Mouse (Mus musculus) activated CD4-positive, CD25-positive, alpha-beta regulatory T cell, adult 4 months (primary cell): ENCODE measurements around the gene Cdk14. TPM values are rescaled to one million over a fixed set of nuclear protein-coding genes. Genes with fewer than 3 reads are reported as not detected.

ENCODE experiments used
- ATAC-seq: one replicate; pipeline ENCODE4 v1.8.0; 2017
- polyA plus RNA-seq, 2 experiments: library from polyadenylated mRNA; unstranded; fragments of 100-300 nt; shearing (Covaris generic); gene quantifications; one replicate each; pipeline ENCODE4 v1.2.1; 2017

Cdk14 gene
- polyA plus RNA-seq, 2 experiments from 2014 or later, result 0.60 TPM; not detected in 1

DNA sequence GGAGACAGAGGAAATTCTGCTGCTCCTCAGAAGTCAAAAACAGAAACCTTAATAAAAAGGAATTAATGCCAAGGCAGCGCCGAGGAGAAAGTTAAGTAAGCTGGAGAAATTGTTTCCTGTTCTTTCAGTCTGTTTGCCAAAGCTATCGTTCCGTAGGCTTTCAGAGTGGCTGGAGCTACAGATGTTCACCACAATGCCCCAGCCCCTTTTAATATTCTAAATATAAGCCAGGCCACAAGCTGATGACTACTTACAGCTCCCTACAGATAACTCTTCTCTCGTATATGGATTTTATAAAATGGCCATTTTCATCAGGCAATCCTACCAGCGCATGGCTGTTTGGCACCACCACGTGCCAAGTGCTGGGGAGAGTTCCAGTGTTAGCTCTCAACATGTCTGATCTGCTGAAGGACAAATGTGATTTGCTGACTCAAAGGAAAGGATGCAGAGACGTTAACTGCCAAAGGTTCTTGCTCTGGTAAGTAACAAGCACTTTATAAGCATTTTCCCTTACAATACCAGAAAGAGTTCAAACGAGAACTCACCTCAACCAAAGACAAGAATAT, 106.8 kb downstream of the Cdk14 start:
- no peak for ATAC-seq

GRCm38 (mm10) chr5:5305286-5305685, 114.8 kb downstream of the Cdk14 start:
- ATAC-seq, result no peak

- ATAC-seq, result no peak
Observed at GRCm38 (mm10) chr5:5303102-5303670, 116.9 kb downstream of the Cdk14 start.

- ATAC-seq, result no peak
Observed at GRCm38 (mm10) chr5:5301571-5302079, 118.5 kb downstream of the Cdk14 start.

DNA sequence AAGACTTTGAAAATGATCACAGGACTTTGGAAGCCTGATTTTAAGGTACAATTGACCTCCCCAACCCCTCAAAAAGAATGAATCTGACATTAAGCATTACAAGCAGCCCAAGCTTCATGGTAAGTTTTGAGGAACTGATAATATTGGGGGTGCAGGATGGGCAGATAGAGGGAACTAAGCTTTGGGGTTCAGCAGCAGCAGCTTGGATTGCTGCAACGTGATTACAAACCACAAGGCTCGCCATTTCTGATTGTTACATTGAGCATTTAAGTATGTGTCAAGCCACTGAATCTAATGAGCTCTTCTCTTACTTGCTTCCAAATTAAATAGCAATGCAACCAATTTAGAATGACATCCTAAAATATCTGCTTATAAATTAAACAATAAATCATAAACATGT, 119.1 kb downstream of the Cdk14 start:
- ATAC-seq, result no peak

GRCm38 (mm10) chr5:5300290-5300689, 119.8 kb downstream of the Cdk14 start:
- ATAC-seq, result no peak

DNA sequence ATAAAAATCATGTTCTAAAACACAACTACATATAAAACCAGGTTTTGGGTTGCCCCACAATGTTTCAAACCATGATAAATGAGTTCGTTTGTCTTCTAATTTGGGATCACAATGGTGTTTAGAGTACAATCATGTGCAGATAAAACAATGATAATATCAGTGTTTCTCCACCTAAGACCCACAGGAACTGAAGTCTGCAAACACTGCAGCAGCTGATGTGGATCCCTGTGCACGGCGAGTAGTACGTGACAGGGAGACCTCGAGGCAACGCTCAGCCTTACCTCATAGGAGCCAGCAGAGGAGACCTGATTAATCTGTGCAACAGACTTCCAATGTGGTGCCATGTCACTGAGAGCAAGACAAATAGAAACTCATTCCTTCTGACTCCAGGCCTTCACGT, 122.9 kb downstream of the Cdk14 start:
- no peak for ATAC-seq

DNA sequence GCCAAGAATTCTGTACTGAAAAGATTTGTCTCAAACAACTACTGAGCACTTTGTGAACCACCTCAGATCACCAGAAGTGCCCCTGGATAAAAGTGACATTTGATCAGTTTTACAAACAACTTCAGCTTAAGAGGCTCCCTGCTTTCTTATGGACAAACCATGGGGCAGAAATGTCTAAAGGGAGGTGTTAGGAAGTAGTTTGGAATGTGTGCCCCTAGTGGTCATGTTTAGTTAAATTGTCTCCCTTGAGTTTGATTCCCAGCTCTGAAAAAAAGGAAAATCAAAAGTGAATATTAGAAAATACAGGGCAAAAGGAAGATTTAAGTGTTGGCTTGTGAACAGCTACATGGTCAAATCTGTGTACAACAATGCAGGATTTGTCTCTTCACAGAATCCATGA, 123.3 kb downstream of the Cdk14 start:
- ATAC-seq, result no peak

GRCm38 (mm10) chr5:5292830-5293542, 127.1 kb downstream of the Cdk14 start:
- ATAC-seq, result no peak

- ATAC-seq, result no peak
Observed at GRCm38 (mm10) chr5:5291321-5291991, 128.7 kb downstream of the Cdk14 start.

GRCm38 (mm10) chr5:5290714-5291113, 129.4 kb downstream of the Cdk14 start:
- ATAC-seq, result no peak

DNA sequence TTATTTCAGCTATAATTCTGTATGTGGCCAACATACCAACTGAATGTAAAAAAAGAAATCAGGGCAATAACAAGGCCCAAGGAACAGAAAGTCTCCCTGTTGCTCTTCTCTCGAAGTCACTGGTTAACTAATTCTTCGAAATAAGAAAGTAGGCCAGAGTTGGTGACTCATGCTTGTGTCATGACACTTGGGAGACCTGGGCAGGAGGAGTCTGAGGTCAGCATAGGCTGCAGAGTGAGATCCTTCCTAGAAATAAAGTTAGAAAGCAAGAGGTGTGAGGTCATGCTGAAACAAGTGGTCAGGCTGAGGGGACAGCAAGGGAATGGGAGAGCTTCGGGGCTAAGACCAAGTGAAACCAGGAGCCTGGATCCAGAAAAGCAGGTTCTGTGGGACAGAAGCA, 134.2 kb downstream of the Cdk14 start:
- no peak for ATAC-seq

GRCm38 (mm10) chr5:5284531-5284930, 135.6 kb downstream of the Cdk14 start:
- ATAC-seq, result no peak

- no peak for ATAC-seq
Observed at GRCm38 (mm10) chr5:5283756-5284430, 136.2 kb downstream of the Cdk14 start.

DNA sequence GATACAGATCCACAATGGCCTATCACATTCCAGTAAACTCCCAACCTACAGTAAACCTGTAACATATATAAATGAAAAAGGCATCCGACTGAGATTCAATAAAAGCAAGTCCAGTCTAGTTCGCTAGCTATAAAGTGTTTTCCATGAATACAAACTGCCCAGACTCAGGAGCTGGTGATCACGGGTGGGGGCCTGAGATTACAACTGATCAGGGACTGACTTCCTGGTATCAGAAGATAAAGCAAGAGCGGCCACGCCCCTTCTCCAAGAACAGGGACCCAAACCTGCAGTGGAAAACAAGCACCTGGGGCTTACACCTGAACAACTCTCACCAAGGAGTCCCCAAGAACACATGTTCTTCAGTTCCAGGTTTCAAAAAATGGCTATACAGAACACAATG, 137.7 kb downstream of the Cdk14 start:
- no peak for ATAC-seq

DNA sequence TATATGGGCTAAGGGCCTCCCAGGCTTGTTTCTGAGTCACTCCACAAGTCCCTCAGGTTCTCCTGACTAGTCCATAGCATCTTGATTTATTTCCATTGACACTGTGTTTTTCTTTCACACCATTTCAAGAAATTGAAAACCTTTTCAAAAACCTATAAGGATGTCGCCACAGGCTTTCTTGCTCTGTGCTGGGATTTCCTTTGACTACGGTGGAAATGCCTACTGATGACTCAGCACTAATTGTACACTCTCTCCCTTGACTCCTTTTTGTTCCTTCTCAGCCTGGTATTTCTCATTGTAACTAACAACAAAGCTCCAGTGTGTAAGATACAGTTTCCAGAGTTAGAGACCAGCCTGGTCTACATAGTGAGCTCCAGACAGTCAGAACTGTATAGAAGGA, 144.8 kb downstream of the Cdk14 start:
- ATAC-seq, result no peak

DNA sequence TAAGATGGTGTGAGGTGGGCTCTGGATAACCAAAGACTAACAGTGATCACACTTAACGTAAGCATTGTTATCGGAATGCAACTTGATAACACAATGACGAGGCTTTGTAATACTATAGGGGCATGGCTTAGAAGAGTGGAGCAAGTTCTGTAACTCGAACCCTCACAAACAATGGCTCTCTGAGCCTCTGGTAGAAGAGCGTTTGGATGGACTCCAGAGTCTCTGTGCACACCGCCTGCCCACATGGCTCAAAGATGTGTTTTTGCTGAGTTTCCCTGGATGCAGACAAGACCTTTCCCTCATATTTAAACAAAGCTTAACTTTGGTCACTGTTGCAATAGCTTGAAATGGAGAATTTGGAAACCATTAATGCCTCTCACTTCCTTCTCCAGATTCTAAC, 145.8 kb downstream of the Cdk14 start:
- ATAC-seq, result no peak

GRCm38 (mm10) chr5:5266787-5267126, 153.4 kb downstream of the Cdk14 start:
- no peak for ATAC-seq

DNA sequence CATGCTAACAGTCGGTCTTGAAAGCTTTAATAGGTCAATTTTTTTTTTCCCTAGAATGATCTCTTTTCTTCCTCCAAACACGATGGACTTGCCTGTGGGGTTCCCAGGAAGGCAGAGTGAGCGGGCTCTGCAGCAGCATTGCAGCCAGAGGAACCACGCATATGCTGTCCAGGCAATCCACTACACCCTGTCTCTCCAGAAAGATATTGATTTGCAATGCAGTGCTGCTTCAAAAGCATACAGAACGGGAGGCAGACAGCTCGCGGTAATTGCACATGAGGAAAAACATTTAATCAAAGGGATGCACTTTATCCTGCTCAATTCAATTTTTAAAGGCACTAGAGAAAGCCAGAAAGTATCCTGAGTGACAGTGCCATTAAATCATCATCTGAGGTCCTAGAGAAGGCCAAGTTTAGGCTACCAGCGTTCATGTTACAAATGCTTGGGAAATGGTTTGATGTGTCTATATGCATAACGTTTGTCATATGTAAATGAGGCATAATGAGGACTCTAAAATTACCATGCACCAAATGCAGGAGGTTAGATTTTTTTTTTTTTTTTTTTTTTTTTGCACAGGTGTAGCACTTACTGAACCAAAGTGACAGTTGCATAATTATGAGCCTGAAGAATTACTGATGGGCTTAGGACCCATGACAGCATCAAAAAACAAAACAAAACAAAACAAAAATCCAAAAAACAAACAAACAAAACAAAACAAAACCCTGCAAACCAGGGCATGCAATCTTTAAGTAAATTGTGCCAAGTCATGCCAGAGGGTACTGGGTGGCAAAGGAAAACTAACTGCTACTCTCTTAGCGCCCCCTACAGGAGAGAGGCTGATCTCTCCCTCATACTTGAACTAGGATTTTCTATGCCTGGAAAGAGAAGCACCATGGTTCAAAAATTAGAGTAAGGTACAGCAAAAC, 154.0 kb downstream of the Cdk14 start:
- ATAC-seq, result no peak

- ATAC-seq, result no peak
Observed at GRCm38 (mm10) chr5:5265401-5265841, 154.7 kb downstream of the Cdk14 start.

GRCm38 (mm10) chr5:5264712-5265111, 155.4 kb downstream of the Cdk14 start:
- no peak for ATAC-seq
